Mouse (Mus musculus) embryonic stem cell, embryonic (primary cell): ENCODE measurements at regions not wholly inside any gene's neighbourhood (a gene's known extent, or its start where the extent isn't known, plus 50 kb on each side); places are given as distances from the start of the nearest gene placed in this dataset.

Source experiments
- CTCF ChIA-PET, 4 experiments: fragments of 300-600 bp in 2 of 4; fragments of 350-600 bp in 2 of 4; sonication (Branson Sonifier 250); formaldehyde crosslinking; loops; one replicate each; lab custom pipeline; 2022; ENCODE audit warnings: inconsistent platforms in 2 of 4; lab: Charles Lee
- POLR2A ChIA-PET, 4 experiments: fragments of 300-600 bp in 2 of 4; fragments of 350-600 bp in 2 of 4; sonication (Branson Sonifier 250); formaldehyde crosslinking; loops; one replicate each; lab custom pipeline; 2022; ENCODE audit warnings: antibody characterized with exemption in 4 of 4, inconsistent platforms in 1 of 4; lab: Charles Lee

DNA sequence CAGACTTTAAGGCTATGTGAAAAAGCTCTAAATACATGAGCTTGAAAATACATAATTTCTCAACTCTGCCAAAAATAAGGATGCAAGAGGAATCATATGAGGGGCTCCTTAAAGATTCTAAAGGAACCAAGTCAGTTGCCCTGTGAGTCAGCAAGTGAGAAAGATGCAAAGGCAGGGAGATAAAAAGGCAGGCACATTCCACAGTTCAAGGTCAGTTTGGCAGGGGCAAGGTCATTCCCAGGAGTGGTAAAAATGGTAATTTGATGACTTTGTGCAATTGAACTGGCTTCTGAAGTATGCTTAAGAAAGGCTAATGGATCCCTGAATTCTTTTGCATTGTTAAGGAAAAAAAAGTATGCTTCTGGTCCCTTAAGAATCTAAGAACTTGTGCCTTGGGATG, 131.5 kb downstream of the Zfp951 start:
- CTCF ChIA-PET: no interaction called here
- POLR2A ChIA-PET: interaction anchor here in 1 of 4 experiments (0.6 to 1.4 kb wide), 2 partner anchors 41 to 458 kb away, joined by 3 to 7 read pairs; no protein-coding TSS in a partner anchor

DNA sequence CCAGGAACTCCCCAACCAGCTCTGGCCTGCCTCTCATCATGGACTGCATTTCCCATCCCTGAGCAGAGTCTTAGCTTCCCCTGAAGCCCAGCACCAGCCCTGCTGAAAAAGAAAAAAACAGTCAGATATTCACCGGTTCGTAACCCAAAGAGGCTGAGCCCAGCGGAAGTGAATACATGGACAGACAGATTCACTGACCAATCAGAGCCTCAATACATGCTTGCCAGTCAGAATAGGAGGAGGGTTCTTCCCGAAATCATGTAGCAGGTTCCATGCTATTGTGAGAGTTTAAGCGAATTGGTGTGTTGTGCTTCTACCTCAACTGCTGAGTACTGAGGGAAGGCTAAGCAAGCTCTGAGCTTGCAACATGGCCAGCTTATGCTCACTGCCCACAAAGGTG, 137.3 kb downstream of the Zfp951 start:
- POLR2A ChIA-PET: interaction anchor here in 2 of 4 experiments (1.1 to 1.8 kb wide), 6 partner anchors 14 to 288 kb away, joined by 3 to 4 read pairs (median 3); no protein-coding TSS in a partner anchor

DNA sequence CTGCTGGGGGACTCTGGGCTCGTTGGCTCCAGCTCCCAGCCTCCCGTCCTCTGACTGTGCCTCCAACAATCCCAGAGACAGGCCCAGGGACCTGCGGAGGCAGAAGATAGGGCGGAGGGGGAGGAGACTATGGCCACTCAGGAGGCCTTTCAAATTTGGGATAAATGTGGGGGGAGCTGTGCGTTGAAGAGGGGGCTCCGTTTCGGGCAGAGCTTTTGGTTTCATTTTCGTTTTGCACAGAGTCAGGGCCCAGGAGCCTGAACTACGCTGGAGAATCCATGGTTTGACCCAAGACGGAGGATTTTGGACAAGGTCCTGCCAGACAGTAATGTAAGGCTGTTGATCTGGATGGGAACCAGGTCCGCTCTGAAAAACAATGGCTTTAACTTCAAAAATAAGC, 142.9 kb downstream of the Zfp951 start:
- POLR2A ChIA-PET: no interaction called here
- CTCF ChIA-PET: interaction anchor here in 1 of 4 experiments (0.5 kb wide), 1 partner anchor 155 kb away, joined by 3 read pairs; no protein-coding TSS in a partner anchor

More for the DNA sequence above, 137.3 kb downstream of the Zfp951 start:
- CTCF ChIA-PET: interaction anchor here in 2 of 4 experiments (0.5 to 0.6 kb wide), 2 partner anchors 18 to 471 kb away, joined by 3 to 12 read pairs; no protein-coding TSS in a partner anchor
